Mouse (Mus musculus): Measurements from ENCODE around the gene Clcf1.
A peak's percentile ranks its signal among the peaks of the same experiment; 100 is the strongest.

Clcf1 gene

DNA sequence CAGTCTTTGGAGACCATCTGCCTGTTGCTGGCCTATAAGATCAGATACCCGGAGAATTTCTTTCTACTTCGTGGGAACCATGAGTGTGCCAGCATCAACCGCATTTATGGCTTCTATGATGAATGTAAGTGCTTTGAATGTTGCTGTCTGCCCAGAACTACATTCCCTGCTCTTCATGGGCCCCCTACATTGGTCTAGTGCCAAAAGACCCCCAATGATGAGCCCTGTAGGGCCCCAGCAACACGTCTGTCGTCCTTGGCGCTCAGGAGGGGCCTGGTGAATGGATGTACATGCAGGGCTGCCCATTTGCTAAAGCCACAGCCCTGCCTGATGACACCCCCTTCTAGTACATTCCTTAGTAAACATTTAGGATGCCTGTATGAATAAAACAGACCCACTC, 20.9 kb upstream of the Clcf1 start:
- DNase-seq (ENCODE audit: low spot score) = no peak

DNA sequence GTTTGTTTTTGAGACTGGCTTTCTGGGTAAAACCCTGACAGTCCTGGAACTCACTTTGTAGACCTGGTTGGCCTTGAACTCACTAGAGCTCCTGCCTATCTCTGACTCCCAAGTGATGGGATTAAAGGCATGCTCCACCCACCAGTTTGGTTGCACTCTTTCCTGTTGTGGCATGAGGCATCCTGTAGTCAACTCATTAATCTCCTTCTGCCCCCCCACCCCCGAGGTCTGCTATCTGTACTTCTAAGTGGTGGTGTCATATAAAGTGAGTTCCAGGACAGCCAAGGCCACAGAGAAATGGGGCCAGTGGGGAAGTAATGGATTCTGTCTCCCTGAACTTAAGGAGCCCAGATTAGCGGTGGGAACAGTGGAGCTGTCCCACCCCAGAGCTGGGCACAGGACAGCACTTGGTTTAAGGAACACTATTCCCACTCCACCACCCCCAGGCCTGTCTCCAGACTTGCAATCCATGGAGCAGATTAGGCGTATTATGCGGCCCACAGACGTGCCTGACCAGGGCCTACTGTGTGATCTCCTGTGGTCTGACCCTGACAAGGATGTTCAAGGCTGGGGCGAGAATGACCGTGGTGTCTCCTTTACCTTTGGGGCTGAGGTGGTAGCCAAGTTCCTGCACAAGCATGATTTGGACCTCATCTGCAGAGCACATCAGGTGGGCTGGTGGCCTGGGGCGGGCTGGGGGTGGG, 19.9 kb upstream of the Clcf1 start:
- DNase-seq (ENCODE audit: low spot score) = no peak

GRCm38 (mm10) chr19:4194776-4195650, 19.0 kb upstream of the Clcf1 start:
- no peak for DNase-seq (ENCODE audit: low spot score)

GRCm38 (mm10) chr19:4196048-4196447, 18.0 kb upstream of the Clcf1 start:
- no peak for DNase-seq (ENCODE audit: low spot score)

GRCm38 (mm10) chr19:4196548-4196947, 17.5 kb upstream of the Clcf1 start:
- DNase-seq (ENCODE audit: low spot score) = no peak

GRCm38 (mm10) chr19:4197180-4197579, 16.9 kb upstream of the Clcf1 start:
- no peak for DNase-seq (ENCODE audit: low spot score)

DNA sequence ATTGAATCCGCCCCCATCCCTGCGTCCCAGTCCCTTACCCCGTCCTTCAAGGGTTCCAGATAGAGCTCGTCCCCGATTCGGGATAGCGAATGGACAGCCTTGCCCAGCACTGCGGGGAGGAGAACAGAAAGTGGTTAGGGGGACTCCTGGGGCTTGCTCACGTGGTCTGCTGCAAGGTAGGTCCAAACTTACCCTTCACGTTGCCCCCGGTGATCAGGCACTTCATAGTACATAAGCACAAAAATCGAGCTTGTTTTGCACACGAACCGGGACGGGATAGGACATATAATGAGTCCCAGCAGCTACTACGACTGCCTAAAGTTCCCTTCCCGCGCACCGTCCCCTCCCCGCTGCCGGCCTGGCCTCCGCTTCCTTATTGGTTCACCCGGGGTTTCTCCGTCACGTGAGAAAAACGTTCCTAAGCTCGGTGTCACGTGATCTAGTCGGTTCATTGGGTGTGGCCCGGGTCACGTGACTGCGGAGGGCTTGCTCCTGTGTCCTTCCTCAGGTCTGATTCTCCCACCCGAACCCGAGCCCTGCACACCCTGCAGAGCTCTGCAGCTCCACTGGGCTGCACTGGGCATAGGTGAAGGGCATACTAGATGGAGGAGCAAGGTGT, 12.6 kb upstream of the Clcf1 start, which contains the start of gene Rad9a:
Gene Rad9a (minus strand): TSS at position 372 of the 619 bp plus-strand sequence.
- DNase-seq (ENCODE audit: low spot score) = peak; percentile 81

DNA sequence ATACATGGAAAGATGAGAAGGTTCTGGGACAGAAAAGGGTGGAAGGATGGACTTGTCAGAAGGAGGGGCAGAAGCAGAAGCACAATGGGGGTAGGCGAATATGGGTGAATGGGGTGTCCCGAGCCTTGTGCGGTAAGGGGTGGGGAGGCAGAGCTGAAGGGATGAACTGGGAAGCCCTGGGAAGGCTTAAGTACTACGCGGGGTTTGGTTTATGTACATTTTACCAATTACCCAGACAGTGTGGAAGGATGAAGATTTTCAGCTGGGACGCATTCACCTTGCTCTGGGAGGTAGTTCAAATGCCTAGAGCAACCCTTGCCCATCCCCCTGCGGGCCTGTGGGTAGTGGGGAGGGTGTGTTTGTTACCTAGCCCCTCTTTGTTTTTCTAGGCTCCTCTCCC, 11.9 kb upstream of the Clcf1 start:
- no peak for DNase-seq (ENCODE audit: low spot score)

DNA sequence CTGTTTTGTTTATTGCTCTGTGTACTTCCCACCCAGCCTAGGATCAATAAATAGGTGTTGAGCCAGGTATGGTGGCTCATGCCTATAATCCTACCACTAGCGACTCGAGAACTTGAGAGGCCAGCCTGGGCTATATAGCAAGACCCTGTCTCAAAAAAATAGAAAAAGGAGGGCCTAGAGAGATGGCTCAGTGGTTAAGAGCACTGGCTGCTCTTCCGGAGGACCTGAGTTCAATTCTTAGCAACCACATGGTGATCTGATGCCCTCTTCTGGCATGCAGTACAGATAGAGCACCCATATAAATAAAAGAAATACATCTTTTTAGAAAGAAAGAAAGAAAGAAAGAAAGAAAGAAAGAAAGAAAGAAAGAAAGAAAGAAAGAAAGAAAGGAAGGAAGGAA, 10.9 kb upstream of the Clcf1 start:
- no peak for DNase-seq (ENCODE audit: low spot score)

GRCm38 (mm10) chr19:4203604-4204326, 10.3 kb upstream of the Clcf1 start:
- DNase-seq (ENCODE audit: low spot score) = no peak

DNA sequence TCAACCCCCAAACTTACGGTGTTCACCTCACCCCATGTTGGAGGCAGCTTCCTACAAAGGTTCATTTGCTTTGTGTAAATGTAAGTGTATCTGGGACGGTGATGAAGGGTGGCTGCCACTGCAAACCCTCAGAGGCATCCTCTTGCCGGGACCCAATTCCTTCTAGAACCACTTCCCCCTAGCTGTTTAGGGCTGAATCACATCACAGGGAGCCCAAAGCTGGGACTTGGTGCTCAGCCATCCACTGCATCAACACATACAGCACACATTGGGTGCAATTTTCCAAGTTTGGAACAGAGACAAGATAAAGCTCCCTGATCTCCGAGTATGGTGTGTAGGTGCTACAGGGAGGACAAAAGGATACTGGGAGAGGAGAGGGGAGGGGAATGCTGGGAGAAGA, 9.1 kb upstream of the Clcf1 start:
- no peak for DNase-seq (ENCODE audit: low spot score)

- no peak for DNase-seq (ENCODE audit: low spot score)
These were observed 7.1 kb upstream of the Clcf1 start for GRCm38 (mm10) chr19:4206971-4207370.

GRCm38 (mm10) chr19:4208563-4208962, 5.5 kb upstream of the Clcf1 start:
- no peak for DNase-seq (ENCODE audit: low spot score)

- DNase-seq (ENCODE audit: low spot score) = no peak
These were observed 2.0 kb upstream of the Clcf1 start for GRCm38 (mm10) chr19:4211891-4212588.

GRCm38 (mm10) chr19:4213524-4213974, 489 bp upstream of the Clcf1 start:
- DNase-seq (ENCODE audit: low spot score) = no peak

- DNase-seq (ENCODE audit: low spot score) = no peak
These were observed 873 bp downstream of the Clcf1 start for GRCm38 (mm10) chr19:4214771-4215450.

- DNase-seq (ENCODE audit: low spot score) = no peak
These were observed 1.4 kb downstream of the Clcf1 start for GRCm38 (mm10) chr19:4215451-4215840.

GRCm38 (mm10) chr19:4216041-4216685, 2.1 kb downstream of the Clcf1 start:
- DNase-seq (ENCODE audit: low spot score) = no peak

DNA sequence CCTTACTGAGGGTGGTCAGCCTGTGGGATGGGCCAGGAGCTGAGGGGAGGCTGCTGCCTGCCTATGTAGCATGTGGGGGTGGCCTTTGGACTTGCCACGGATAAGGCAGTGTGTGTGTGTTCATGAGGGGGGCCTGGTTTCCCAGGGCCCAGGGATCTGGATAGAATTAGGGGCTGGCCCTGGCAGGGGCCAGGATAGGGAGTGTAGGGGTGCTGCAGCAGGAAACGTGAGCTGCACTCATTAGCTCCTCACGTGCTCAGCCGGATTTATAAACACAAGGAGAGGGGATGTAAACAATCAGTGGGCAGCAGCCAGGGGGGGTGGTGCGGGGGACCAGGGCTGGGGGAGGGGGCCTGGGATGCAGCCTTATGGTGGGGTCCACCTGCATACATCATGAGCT, 3.1 kb downstream of the Clcf1 start:
- DNase-seq (ENCODE audit: low spot score) = no peak

DNA sequence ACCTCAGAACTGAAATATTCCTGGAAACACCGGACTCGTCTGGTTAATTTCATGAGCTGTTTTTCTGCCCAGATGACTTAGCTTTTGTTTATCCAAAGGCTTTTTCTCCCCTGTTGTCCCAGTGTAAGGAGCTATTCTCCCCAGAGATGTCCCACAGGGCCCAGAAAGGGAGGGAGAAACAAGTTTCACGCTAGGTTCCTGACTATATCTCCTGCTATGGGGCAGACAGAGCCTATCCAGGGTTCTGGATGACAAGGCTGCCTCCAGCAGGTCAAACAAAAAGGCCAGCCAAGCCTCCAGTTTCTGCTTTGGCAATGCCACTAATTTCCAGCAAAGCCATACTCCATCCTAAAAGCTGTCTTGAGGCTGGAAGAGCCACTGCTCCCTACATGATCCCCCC, 3.8 kb downstream of the Clcf1 start:
- DNase-seq (ENCODE audit: low spot score) = no peak
